ENCODE assay signal across 30 mouse cellular contexts in the genomic region with DNA sequence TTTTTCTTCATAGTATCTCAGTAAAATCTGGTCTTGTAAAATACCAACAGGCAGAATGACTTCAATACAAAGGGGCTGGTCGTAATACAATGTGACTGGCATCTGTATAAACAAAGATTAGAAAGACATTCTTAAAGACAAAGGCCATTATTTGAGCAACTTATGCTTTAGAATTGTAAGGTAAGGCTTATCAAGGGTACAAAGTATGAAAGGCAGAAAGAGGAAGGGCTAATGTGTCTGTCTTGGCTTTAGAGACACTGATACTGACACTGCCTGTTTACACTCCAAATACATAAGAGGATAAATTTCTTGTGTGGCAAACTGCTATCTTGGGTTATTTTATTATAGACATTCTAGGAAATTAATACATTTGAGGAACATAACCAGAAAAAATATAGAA.
"Had no signal": no experiment of that assay in that cellular context is flagged by ENCODE, and none has a peak within 500 bp of the region (broad histone marks: within the 10 kb centered on the region; RNA-seq: fewer than 3 reads in every experiment).

No protein-coding gene starts in this region.

- H3K36me3 ChIP-seq: heart, embryonic 12.5 days; heart, embryonic 13.5 days; heart, embryonic 15.5 days; hindbrain, embryonic 10.5 days; hindbrain, embryonic 12.5 days; hindbrain, embryonic 13.5 days; hindbrain, embryonic 15.5 days; intestine, embryonic 15.5 days; kidney, embryonic 15.5 days had no signal

- H3K27ac ChIP-seq: heart, embryonic 13.5 days; heart, embryonic 15.5 days; hindbrain, embryonic 10.5 days; hindbrain, embryonic 12.5 days; hindbrain, embryonic 13.5 days; hindbrain, embryonic 14.5 days; hindbrain, embryonic 15.5 days; hindbrain, postnatal 0 days; intestine, embryonic 15.5 days; kidney, embryonic 15.5 days; kidney, postnatal 0 days; layer of hippocampus, adult 2 months; left cerebral cortex, adult 2 months had no signal

- H3K9ac ChIP-seq: heart, embryonic 12.5 days; heart, embryonic 13.5 days; heart, embryonic 15.5 days; hindbrain, embryonic 12.5 days; hindbrain, embryonic 13.5 days; hindbrain, embryonic 14.5 days; hindbrain, embryonic 15.5 days; intestine, embryonic 15.5 days; kidney, embryonic 15.5 days had no signal

- H3K4me1 ChIP-seq: heart, embryonic 12.5 days; heart, embryonic 13.5 days; heart, embryonic 15.5 days; hindbrain, embryonic 10.5 days; hindbrain, embryonic 12.5 days; hindbrain, embryonic 13.5 days; hindbrain, embryonic 15.5 days; intestine, embryonic 15.5 days; kidney, embryonic 15.5 days had no signal

- DNase-seq: heart, postnatal 10 days; heart, postnatal 14 days; heart, postnatal 36 days; heart, postnatal 4 days; kidney, adult 11 months; kidney, adult 18-20 months; kidney, adult 2 months; kidney, adult 8-10 months; kidney, adult 9 months; kidney, postnatal 10 days; kidney, postnatal 14 days; kidney, postnatal 25 days; kidney, postnatal 36 days; kidney, postnatal 4 days; layer of hippocampus, adult 9-11 months; layer of hippocampus, postnatal 36 days had no signal

- H3K9me3 ChIP-seq: heart, embryonic 12.5 days; heart, embryonic 13.5 days; heart, embryonic 15.5 days; hindbrain, embryonic 10.5 days; hindbrain, embryonic 12.5 days; intestine, embryonic 15.5 days; kidney, embryonic 15.5 days had no signal

- H3K27me3 ChIP-seq: heart, embryonic 12.5 days; heart, embryonic 13.5 days; heart, embryonic 15.5 days; hindbrain, embryonic 12.5 days; hindbrain, embryonic 13.5 days; hindbrain, embryonic 15.5 days; intestine, embryonic 15.5 days; kidney, embryonic 15.5 days had no signal

- H3K4me3 ChIP-seq: heart, embryonic 12.5 days; heart, embryonic 13.5 days; heart, embryonic 15.5 days; hindbrain, embryonic 10.5 days; hindbrain, embryonic 12.5 days; hindbrain, embryonic 13.5 days; hindbrain, embryonic 15.5 days; intestine, embryonic 15.5 days; kidney, embryonic 15.5 days; layer of hippocampus, adult 2 months; left cerebral cortex, adult 2 months had no signal
